Mouse (Mus musculus): ENCODE measurements around the gene Aplp1. TPM values are rescaled to one million over a fixed set of nuclear protein-coding genes. Genes with fewer than 3 reads are reported as not detected.
A peak's percentile ranks its signal among the peaks of the same experiment; 100 is the strongest.

Aplp1 gene
- polyA plus RNA-seq, 1 experiment from 2014 or later, result 50.4 TPM

- H3K4me3 ChIP-seq, result no peak overlapping the region
- H3K36me3 ChIP-seq, result no peaks in the 10 kb centered on the region
- no peak for DNase-seq (ENCODE audit: low spot score)
- WGBS, result 28% methylated on average over 7 of the region's 7 CpGs
- peaks cover 100% of the 10 kb centered on the region for H3K27me3 ChIP-seq (ENCODE audit: insufficient read depth, poor library complexity, severe bottlenecking)
- no peak overlapping the region for H3K27ac ChIP-seq
- no peaks in the 10 kb centered on the region for H3K9me3 ChIP-seq
- H3K4me1 ChIP-seq, result peaks cover 15% of the 10 kb centered on the region
Measured at GRCm38 (mm10) chr7:30463568-30463967, 18.2 kb upstream of the Aplp1 start.

DNA sequence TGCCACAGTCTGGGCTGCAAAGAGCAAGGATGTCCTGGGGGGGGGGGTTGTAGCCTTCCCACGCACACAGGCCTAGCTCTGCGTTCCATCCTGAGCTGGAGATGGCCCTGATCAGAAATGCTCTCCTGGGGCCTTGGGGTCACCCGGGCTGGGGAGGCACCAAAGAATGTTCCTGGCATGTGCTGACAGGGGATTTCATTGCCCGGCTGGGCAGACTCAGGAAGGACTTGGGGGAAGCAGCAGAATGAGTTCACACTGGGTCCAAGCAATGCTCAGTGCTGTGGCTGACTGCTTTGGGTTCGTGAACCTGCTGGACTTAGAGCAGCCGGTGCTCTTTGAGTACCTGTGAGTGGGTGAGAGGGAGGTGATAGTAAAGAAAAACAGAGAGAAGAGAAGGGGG lies 14.1 kb upstream of the Aplp1 start:
- H3K4me1 ChIP-seq, result peaks cover 14% of the 10 kb centered on the region
- H3K36me3 ChIP-seq, result no peaks in the 10 kb centered on the region
- no peak overlapping the region for H3K27ac ChIP-seq
- peaks cover 100% of the 10 kb centered on the region for H3K27me3 ChIP-seq (ENCODE audit: insufficient read depth, poor library complexity, severe bottlenecking)
- no peak overlapping the region for H3K4me3 ChIP-seq
- no peak for DNase-seq (ENCODE audit: low spot score)
- 36% methylated on average over 6 of the region's 6 CpGs for WGBS
- no peaks in the 10 kb centered on the region for H3K9me3 ChIP-seq

DNA sequence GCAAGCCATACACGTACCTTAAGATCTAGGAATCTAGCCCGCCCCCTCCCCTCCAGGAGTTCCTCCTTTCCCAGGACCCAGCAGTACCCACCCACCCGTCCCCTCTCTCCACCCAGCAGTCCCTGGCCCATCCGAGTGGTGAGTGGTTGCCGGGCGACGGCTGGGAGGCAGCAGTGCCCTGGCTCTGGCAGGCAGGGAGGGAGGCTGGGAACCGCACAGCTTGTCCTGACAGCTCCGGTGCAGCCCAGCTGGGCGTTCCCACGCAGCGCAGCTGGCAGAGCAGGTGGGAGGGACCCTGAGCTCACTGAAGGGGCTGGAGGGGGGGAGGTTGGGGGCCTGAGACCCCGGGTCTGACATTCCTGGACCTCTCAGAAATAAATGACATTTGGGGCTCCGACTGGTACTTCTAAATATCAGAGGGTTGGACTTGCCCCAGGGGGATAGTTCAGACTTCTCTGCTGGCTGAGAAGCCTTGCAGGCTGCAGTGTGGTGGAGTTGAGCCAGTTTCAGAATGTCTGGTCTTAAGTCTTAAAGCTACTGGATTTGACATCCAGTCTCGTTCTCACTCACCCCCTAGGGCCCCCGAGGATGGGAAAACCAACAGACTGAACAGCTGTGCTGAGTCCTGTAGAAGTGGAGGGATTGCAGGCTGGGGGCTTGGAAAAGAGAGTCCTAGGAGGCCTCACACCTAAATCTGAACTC lies 12.4 kb upstream of the Aplp1 start, which contains the start of the genes Kirrel2 and Nphs1:
Gene Kirrel2, minus strand, starts transcription at position 62 of the 702 bp plus-strand sequence.
Gene Nphs1, plus strand, starts transcription at position 687 of the 702 bp plus-strand sequence.
- no peaks in the 10 kb centered on the region for H3K9me3 ChIP-seq
- no peaks in the 10 kb centered on the region for H3K36me3 ChIP-seq
- DNase-seq (ENCODE audit: low spot score), result no peak
- no peak within 1 kb of the TSS for H3K27ac ChIP-seq
- peaks cover 100% of the 10 kb centered on the region for H3K27me3 ChIP-seq (ENCODE audit: insufficient read depth, poor library complexity, severe bottlenecking)
- peak within 1 kb of the TSS; percentile 31 for H3K4me3 ChIP-seq
- peaks cover 18% of the 10 kb centered on the region for H3K4me1 ChIP-seq
- WGBS, result 4% methylated on average over 15 of the region's 16 CpGs

DNA sequence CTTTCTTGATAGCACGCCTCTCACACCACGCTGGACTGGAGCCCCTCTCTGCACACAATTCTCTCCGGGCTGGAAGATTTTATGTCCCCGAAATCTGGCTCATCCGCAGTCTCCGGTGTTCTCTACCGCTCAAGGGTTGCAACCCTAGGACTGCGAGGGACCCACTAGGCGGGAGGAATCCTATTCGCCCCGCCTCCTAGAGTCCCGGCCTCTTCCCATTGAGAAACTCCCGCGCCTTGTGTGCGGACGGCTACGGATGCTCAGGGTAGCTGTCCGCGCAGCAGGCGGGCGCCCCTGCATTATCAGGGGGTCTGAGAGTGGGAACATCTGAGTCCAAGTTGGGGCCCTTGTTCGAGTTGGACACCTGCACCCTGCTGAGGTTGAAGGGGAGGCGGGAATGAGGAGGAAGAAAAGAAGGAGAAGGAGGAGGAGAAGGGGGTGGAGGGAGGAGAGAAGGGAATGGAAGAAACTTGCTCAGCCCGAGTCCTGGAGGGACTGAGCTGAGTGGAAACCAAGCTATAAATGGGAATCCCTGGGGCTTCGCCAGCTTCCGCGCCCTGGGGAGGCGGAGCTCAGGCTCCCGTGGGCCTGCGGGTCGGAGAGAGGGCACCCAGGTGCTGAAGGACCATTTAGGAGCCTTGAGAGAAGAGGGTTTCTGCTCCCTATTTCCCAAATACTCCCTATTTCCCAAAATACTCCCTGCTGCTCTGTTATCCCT lies 11.7 kb upstream of the Aplp1 start:
- DNase-seq (ENCODE audit: low spot score), result no peak
- WGBS, result under 1% methylated on average over 31 of the region's 31 CpGs
- H3K9me3 ChIP-seq, result no peaks in the 10 kb centered on the region
- H3K4me1 ChIP-seq, result peaks cover 18% of the 10 kb centered on the region
- no peak overlapping the region for H3K27ac ChIP-seq
- H3K36me3 ChIP-seq, result no peaks in the 10 kb centered on the region
- peak overlapping the region; percentile 31 for H3K4me3 ChIP-seq
- peaks cover 100% of the 10 kb centered on the region for H3K27me3 ChIP-seq (ENCODE audit: insufficient read depth, poor library complexity, severe bottlenecking)

DNA sequence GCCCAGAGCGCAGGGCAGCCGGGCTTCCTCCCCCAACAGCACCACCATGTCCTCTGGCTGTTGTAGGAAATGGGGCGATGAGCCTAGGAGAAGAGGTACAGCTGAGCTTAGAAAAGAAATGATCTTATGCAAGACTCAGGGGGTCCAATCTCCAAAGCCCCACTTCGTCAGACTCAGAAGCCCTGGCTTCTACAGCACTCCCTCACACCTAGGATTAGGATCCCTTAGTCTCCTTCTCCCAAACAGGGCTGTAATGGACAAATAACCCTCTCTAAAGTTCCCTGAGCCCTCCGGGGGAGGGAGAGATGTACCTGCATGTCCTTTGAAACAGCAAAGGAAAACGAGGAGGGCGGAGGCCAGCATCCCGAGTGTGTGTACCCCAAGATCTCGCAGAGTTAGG lies 11.2 kb upstream of the Aplp1 start:
- H3K27ac ChIP-seq, result no peak overlapping the region
- DNase-seq (ENCODE audit: low spot score), result no peak
- WGBS, result 2% methylated on average over 9 of the region's 9 CpGs

DNA sequence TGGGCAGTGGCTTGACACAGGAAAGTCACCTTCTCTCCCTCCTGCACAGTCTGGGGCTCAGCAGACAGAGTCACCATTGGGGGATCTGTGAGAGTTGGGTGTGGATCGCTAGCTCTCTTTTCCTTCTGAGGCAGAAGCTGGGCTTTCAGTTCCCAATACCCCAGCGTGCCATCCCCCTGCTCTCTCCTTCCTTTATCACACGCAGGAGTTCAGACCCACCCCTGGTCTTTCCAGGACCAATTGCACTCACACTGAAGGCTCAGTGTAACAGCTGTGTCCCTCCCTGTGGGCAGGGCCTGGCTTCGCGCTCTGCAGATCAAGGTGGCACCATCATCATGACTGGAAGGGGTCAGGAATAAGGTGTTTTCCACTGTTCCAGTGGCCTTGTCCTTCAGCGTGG lies 8.9 kb upstream of the Aplp1 start:
- WGBS, result 13% methylated on average over 6 of the region's 6 CpGs
- Histone ChIP-seq H3K4me1 (peaks cover 18% of the 10 kb centered on the region), H3K27me3 (ENCODE audit: insufficient read depth, poor library complexity, severe bottlenecking) (peaks cover 98% of the 10 kb centered on the region), H3K36me3 (no peaks in the 10 kb centered on the region), H3K27ac (no peak overlapping the region), H3K4me3 (peak overlapping the region; percentile 37; the same call in 1 of the 2 replicates), H3K9me3 (no peaks in the 10 kb centered on the region)
- DNase-seq (ENCODE audit: low spot score), result no peak

More for the DNA sequence above, 11.2 kb upstream of the Aplp1 start:
- Histone ChIP-seq H3K36me3 (no peaks in the 10 kb centered on the region), H3K9me3 (no peaks in the 10 kb centered on the region), H3K4me1 (peaks cover 18% of the 10 kb centered on the region), H3K4me3 (peak overlapping the region; percentile 31), H3K27me3 (ENCODE audit: insufficient read depth, poor library complexity, severe bottlenecking) (peaks cover 100% of the 10 kb centered on the region)

DNA sequence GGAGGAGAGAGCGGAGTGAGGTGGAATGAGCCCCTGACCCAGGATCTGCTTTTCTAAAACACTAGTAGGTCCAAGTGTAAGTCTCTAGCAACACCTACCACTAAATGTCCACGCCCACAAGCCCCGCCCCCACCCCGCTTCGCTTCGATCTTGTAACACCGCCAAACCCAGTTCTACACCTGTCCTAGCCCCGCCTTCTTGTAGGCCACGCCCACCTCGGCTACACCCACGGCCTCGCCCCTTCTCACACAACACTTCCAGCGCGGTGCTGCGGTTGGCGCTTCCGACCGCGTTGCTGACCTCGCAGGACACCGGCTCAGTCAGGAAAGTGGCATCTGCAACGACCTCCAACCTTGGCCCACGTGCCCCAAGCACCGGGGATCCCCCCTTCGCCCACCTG lies 8.4 kb upstream of the Aplp1 start:
- WGBS, result 1% methylated on average over 25 of the region's 25 CpGs
- H3K36me3 ChIP-seq, result no peaks in the 10 kb centered on the region
- no peak for DNase-seq (ENCODE audit: low spot score)
- peak overlapping the region; percentile 37; the same call in 1 of the 2 replicates for H3K4me3 ChIP-seq
- H3K27ac ChIP-seq, result no peak overlapping the region
- no peaks in the 10 kb centered on the region for H3K9me3 ChIP-seq
- peaks cover 18% of the 10 kb centered on the region for H3K4me1 ChIP-seq
- peaks cover 93% of the 10 kb centered on the region for H3K27me3 ChIP-seq (ENCODE audit: insufficient read depth, poor library complexity, severe bottlenecking)

- no peaks in the 10 kb centered on the region for H3K36me3 ChIP-seq
- H3K27me3 ChIP-seq (ENCODE audit: insufficient read depth, poor library complexity, severe bottlenecking), result peaks cover 91% of the 10 kb centered on the region
- peaks cover 18% of the 10 kb centered on the region for H3K4me1 ChIP-seq
- H3K4me3 ChIP-seq, result 0 out of 2 replicates have a peak overlapping the region, but pooled peaks have one; percentile 37
- WGBS, result 20% methylated on average over 25 of the region's 25 CpGs
- DNase-seq (ENCODE audit: low spot score), result no peak
- no peaks in the 10 kb centered on the region for H3K9me3 ChIP-seq
- no peak overlapping the region for H3K27ac ChIP-seq
Measured at GRCm38 (mm10) chr7:30453327-30453726, 8.0 kb upstream of the Aplp1 start.

DNA sequence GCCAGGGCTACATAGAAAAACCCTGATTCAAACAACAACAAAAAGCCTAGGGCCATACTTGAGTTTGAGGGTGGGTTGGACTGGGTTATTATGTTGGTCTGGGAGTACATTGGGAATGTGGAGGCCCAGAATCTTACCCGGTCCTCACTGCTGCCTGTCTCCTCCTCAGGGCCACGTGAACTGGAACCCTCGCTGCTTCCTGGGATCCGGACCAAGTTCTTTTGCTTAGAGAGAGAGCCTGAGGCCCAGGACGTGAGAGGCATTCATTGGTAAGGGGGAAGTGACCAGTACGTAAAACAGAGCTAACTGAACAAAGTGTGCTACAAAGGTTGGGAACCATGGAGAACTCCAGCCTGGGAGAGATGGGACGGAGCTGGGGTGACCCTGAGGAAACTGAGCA lies 4.9 kb upstream of the Aplp1 start:
- Histone ChIP-seq H3K9me3 (peaks cover 3% of the 10 kb centered on the region; the same call in 1 of the 2 replicates), H3K27me3 (ENCODE audit: insufficient read depth, poor library complexity, severe bottlenecking) (peaks cover 85% of the 10 kb centered on the region), H3K36me3 (no peaks in the 10 kb centered on the region), H3K4me3 (no peak overlapping the region), H3K27ac (no peak overlapping the region), H3K4me1 (peaks cover 10% of the 10 kb centered on the region; the same call in 1 of the 2 replicates)
- WGBS, result 72% methylated on average over 7 of the region's 7 CpGs
- DNase-seq (ENCODE audit: low spot score), result no peak

- WGBS, result 1% methylated on average over 38 of the region's 38 CpGs
- H3K27ac ChIP-seq, result peak overlapping the region; percentile 83; the same call in 1 of the 2 replicates
- H3K27me3 ChIP-seq (ENCODE audit: insufficient read depth, poor library complexity, severe bottlenecking), result peaks cover 80% of the 10 kb centered on the region
- peaks cover 3% of the 10 kb centered on the region; the same call in 1 of the 2 replicates for H3K9me3 ChIP-seq
- no peaks in the 10 kb centered on the region for H3K36me3 ChIP-seq
- peak overlapping the region; percentile 79 for H3K4me3 ChIP-seq
- peaks cover 19% of the 10 kb centered on the region for H3K4me1 ChIP-seq
- DNase-seq (ENCODE audit: low spot score), result no peak
Measured at GRCm38 (mm10) chr7:30444154-30444970, 973 bp downstream of the Aplp1 start.

DNA sequence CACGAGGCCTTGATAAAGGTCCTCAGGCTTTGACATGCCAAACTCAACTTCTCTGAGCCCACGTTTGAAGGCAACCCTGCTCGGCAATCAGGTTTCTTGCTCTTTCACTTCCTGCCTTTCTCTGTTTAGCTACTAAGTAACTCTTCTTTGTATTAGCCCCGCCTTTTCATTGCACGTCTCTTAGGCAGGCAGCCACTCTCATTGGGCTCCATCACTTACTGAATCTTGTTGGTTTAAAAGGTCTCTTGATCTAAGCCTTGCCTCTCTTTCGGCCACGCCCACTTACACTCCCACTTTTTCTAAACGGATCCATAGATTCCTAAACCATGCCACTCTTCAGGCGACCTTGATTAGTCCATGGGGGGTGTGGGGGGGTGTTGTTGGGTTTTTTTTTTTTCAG lies 1.6 kb downstream of the Aplp1 start:
- WGBS, result 23% methylated on average over 9 of the region's 9 CpGs
- Histone ChIP-seq H3K27me3 (ENCODE audit: insufficient read depth, poor library complexity, severe bottlenecking) (peaks cover 87% of the 10 kb centered on the region), H3K4me3 (peak overlapping the region; percentile 79; the same call in 1 of the 2 replicates), H3K27ac (no peak overlapping the region), H3K36me3 (no peaks in the 10 kb centered on the region), H3K4me1 (peaks cover 19% of the 10 kb centered on the region), H3K9me3 (peaks cover 3% of the 10 kb centered on the region; the same call in 1 of the 2 replicates)
- DNase-seq (ENCODE audit: low spot score), result no peak

DNA sequence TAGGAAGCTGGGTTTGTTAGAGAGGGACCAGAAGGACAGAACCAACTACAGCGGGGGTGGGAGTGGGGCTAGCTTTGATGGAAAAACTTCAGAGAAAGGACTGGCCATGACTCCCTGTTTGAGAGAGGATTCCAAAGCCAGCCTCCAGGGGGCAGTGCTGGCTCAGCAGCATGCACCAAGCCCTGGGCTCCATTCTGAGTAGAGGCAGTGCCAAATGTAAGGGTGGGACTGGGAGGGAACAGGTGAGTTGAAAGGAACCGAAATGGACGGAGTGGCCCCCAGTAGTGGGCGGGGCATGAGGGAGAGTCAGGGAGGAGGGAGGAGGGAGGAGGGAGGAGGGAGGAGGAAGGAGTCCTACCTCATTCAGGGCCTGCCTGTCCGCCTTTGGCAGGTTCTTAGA lies 4.6 kb downstream of the Aplp1 start:
- peaks cover 91% of the 10 kb centered on the region for H3K27me3 ChIP-seq (ENCODE audit: insufficient read depth, poor library complexity, severe bottlenecking)
- H3K36me3 ChIP-seq, result no peaks in the 10 kb centered on the region
- 33% methylated on average over 2 of the region's 5 CpGs for WGBS
- H3K9me3 ChIP-seq, result no peaks in the 10 kb centered on the region
- H3K27ac ChIP-seq, result no peak overlapping the region
- H3K4me1 ChIP-seq, result peaks cover 20% of the 10 kb centered on the region
- no peak for DNase-seq (ENCODE audit: low spot score)
- no peak overlapping the region for H3K4me3 ChIP-seq

Measured in heart, embryonic 10.5 days (tissue).